Mouse (Mus musculus) adrenal gland, adult 18-20 months (tissue): ENCODE results near the gene Impg1. TPM values are rescaled to one million over a fixed set of nuclear protein-coding genes. Genes with fewer than 3 reads are reported as not detected.
A peak's percentile ranks its signal among the peaks of the same experiment; 100 is the strongest.
"Not testable (repeated sequence)": the region's sequence is repeated elsewhere in the genome, so short reads cannot be mapped to it uniquely, and the experiment has no call there.

Experiments used
- DNase-seq, 2 experiments: peaks; one replicate each; pipeline ENCODE4 v3.0.0; 2021 to 2022; ENCODE audit warnings: low spot score in 2 of 2
- total RNA-seq, 2 experiments: library from RNA; stranded (reverse); gene quantifications; 1 replicate in 1 of 2; 2 replicates in 1 of 2; pipeline ENCODE4 v1.2.3; 2021

Gene Impg1
- total RNA-seq, 2 experiments from 2014 or later, result not detected

GRCm38 (mm10) chr9:80351295-80351677 is 114.0 kb downstream of the Impg1 start:
- DNase-seq, result no peak

- DNase-seq, result no peak
Observed at GRCm38 (mm10) chr9:80344451-80345000, 120.8 kb downstream of the Impg1 start.

GRCm38 (mm10) chr9:80342520-80342919 is 122.8 kb downstream of the Impg1 start:
- DNase-seq, result no peak

- no peak for DNase-seq
Observed at GRCm38 (mm10) chr9:80341756-80342155, 123.5 kb downstream of the Impg1 start.

GRCm38 (mm10) chr9:80340927-80341326 is 124.4 kb downstream of the Impg1 start:
- DNase-seq, result no peak

GRCm38 (mm10) chr9:80338026-80338425 is 127.3 kb downstream of the Impg1 start:
- no peak for DNase-seq

GRCm38 (mm10) chr9:80335660-80336357 is 129.5 kb downstream of the Impg1 start:
- DNase-seq, result no peak

GRCm38 (mm10) chr9:80333998-80334605 is 131.2 kb downstream of the Impg1 start:
- DNase-seq, result no peak

GRCm38 (mm10) chr9:80333466-80333865 is 131.8 kb downstream of the Impg1 start:
- DNase-seq, result no peak

GRCm38 (mm10) chr9:80332153-80332552 is 133.1 kb downstream of the Impg1 start:
- peak in 1 of 2 experiments; percentile 13 for DNase-seq

- DNase-seq, result not testable (repeated sequence)
Observed at GRCm38 (mm10) chr9:80321051-80321887, 144.0 kb downstream of the Impg1 start.

GRCm38 (mm10) chr9:80318027-80318426 is 147.3 kb downstream of the Impg1 start:
- DNase-seq, result no peak

GRCm38 (mm10) chr9:80315922-80316321 is 149.4 kb downstream of the Impg1 start:
- no peak for DNase-seq

- DNase-seq, result no peak
Observed at GRCm38 (mm10) chr9:80313610-80314009, 151.7 kb downstream of the Impg1 start.

- no peak for DNase-seq
Observed at GRCm38 (mm10) chr9:80307629-80308028, 157.7 kb downstream of the Impg1 start.

- DNase-seq, result no peak
Observed at GRCm38 (mm10) chr9:80306853-80307252, 158.4 kb downstream of the Impg1 start.

- DNase-seq, result no peak
Observed at GRCm38 (mm10) chr9:80306390-80306789, 158.9 kb downstream of the Impg1 start.

- no peak for DNase-seq
Observed at GRCm38 (mm10) chr9:80303518-80303917, 161.8 kb downstream of the Impg1 start.

GRCm38 (mm10) chr9:80299031-80299430 is 166.2 kb downstream of the Impg1 start:
- no peak for DNase-seq

- DNase-seq, result no peak
Observed at GRCm38 (mm10) chr9:80296086-80296485, 169.2 kb downstream of the Impg1 start.

- no peak for DNase-seq
Observed at GRCm38 (mm10) chr9:80293056-80293584, 172.2 kb downstream of the Impg1 start.
